ENCODE assay signal across 9 mouse cellular contexts in genomic region chr19:16873942-16874861, GRCm38 (mm10). TPM values are rescaled to one million over a fixed set of nuclear protein-coding genes. Genes with fewer than 3 reads are reported as not detected.
A peak's percentile ranks its signal among the peaks of the same experiment; 100 is the strongest.
DNase-seq lines count a peak whose midpoint lies in the region; ATAC-seq lines count a peak whose summit lies in the region.
"Had no signal": no experiment of that assay in that cellular context is flagged by ENCODE, and none has a peak within 500 bp of the region (broad histone marks: within the 10 kb centered on the region; RNA-seq: fewer than 3 reads in every experiment).

No protein-coding gene starts in this region.

- under 1% methylated on average over 55 of the region's 55 CpGs for WGBS in heart, embryonic 10.5 days
- WGBS in hindbrain, embryonic 14.5 days = 1% methylated on average over 55 of the region's 55 CpGs
- WGBS in midbrain, embryonic 11.5 days = under 1% methylated on average over 55 of the region's 55 CpGs

- no peak for DNase-seq in heart, embryonic 10.5 days (ENCODE audit: low spot score)
- no peak for DNase-seq in heart, adult 8-10 months (ENCODE audit: low spot score)
- peak; percentile 52 for DNase-seq in embryo, embryonic 9.5 days (ENCODE audit: extremely low spot score)
- peak; percentile 27 for DNase-seq in hindbrain, embryonic 14.5 days (ENCODE audit: low spot score)
- peak; percentile 97 for DNase-seq in midbrain, embryonic 11.5 days (ENCODE audit: low spot score, missing footprints)
- DNase-seq in ovary, postnatal 10 days (ENCODE audit: low spot score) = no peak
- DNase-seq in thymus, adult 18-20 months = no peak

- H3K9ac ChIP-seq in hindbrain, embryonic 14.5 days = 0 out of 2 replicates have a peak overlapping the region, but pooled peaks have one; percentile 31
- no peak overlapping the region; the same call in 1 of the 2 replicates for H3K9ac ChIP-seq in midbrain, embryonic 11.5 days (ENCODE audit: low read length)

- no peak overlapping the region for H3K27ac ChIP-seq in heart, embryonic 10.5 days
- H3K27ac ChIP-seq in hindbrain, embryonic 14.5 days = no peak overlapping the region
- H3K27ac ChIP-seq in midbrain, embryonic 11.5 days (ENCODE audit: low read depth, low read length) = no peak overlapping the region

- peaks cover 100% of the 10 kb centered on the region for H3K27me3 ChIP-seq in heart, embryonic 10.5 days (ENCODE audit: insufficient read depth, poor library complexity, severe bottlenecking)
- H3K27me3 ChIP-seq in hindbrain, embryonic 14.5 days (ENCODE audit: control insufficient read depth, insufficient read depth, low read length) = peaks cover 96% of the 10 kb centered on the region
- H3K27me3 ChIP-seq in midbrain, embryonic 11.5 days (ENCODE audit: control insufficient read depth, insufficient read depth, low read length) = peaks cover 99% of the 10 kb centered on the region

- H3K4me3 ChIP-seq in heart, embryonic 10.5 days = peak overlapping the region; percentile 64
- H3K4me3 ChIP-seq in hindbrain, embryonic 14.5 days (replicated peaks; ENCODE audit: low read length) = peak overlapping the region; percentile 39
- H3K4me3 ChIP-seq in midbrain, embryonic 11.5 days (ENCODE audit: low read depth, low read length) = peak overlapping the region; percentile 42

- H3K4me1 ChIP-seq in heart, embryonic 10.5 days = peaks cover 40% of the 10 kb centered on the region
- H3K4me1 ChIP-seq in hindbrain, embryonic 14.5 days (replicated peaks; ENCODE audit: control insufficient read depth, insufficient read depth, low read length) = peaks cover 22% of the 10 kb centered on the region
- peaks cover 27% of the 10 kb centered on the region for H3K4me1 ChIP-seq in midbrain, embryonic 11.5 days (ENCODE audit: control insufficient read depth, insufficient read depth, low read length)

- no peaks in the 10 kb centered on the region for H3K9me3 ChIP-seq in heart, embryonic 10.5 days
- no peaks in the 10 kb centered on the region for H3K9me3 ChIP-seq in hindbrain, embryonic 14.5 days (ENCODE audit: control insufficient read depth, low read length)
- H3K9me3 ChIP-seq in midbrain, embryonic 11.5 days (ENCODE audit: control insufficient read depth, low read length) = no peaks in the 10 kb centered on the region

- ATAC-seq in hindbrain, embryonic 14.5 days (ENCODE audit: low FRiP score) = no peak; the same call in 1 of the 2 replicates
- ATAC-seq in midbrain, embryonic 11.5 days (ENCODE audit: low FRiP score) = peak; percentile 29
- no peak for ATAC-seq in inflammation-experienced regulatory T-cells, adult 6 months

- no peaks in the 10 kb centered on the region for H3K36me3 ChIP-seq in heart, embryonic 10.5 days
- no peaks in the 10 kb centered on the region for H3K36me3 ChIP-seq in hindbrain, embryonic 14.5 days (replicated peaks; ENCODE audit: control insufficient read depth, insufficient read depth)
- H3K36me3 ChIP-seq in midbrain, embryonic 11.5 days (ENCODE audit: control insufficient read depth, insufficient read depth, low read length) = no peaks in the 10 kb centered on the region

- H3K4me2 ChIP-seq in hindbrain, embryonic 14.5 days (replicated peaks) = peak overlapping the region; percentile 75
- H3K4me2 ChIP-seq in midbrain, embryonic 11.5 days = peak overlapping the region; percentile 74

RNA-seq across cellular contexts. Expression of gene Foxb2, which starts 0.6 kb away (rescaled TPM):
- not detected in 2 replicates for polyA plus RNA-seq in heart, embryonic 10.5 days (2016; fragmentation: Nextera tagmentation; extraction: Ambion mirVana)
- total RNA-seq in heart, adult 8-10 months (2022) = not detected
- polyA plus RNA-seq in hindbrain, embryonic 14.5 days (2014; fragmentation: Nextera tagmentation; extraction: Ambion mirVana) = 0.60 and 0.82 TPM in 2 replicates
- 0.20 and 0.46 TPM in 2 replicates for polyA plus RNA-seq in midbrain, embryonic 11.5 days (2014; fragmentation: Nextera tagmentation; extraction: Ambion mirVana)
- not detected for polyA plus RNA-seq in inflammation-experienced regulatory T-cells, adult 6 months (2017; shearing (Covaris generic))
- polyA plus RNA-seq: spleen, adult 2 months had no signal

Comparison
In these comparisons a context has a peak if more than half of its experiments do, and no peak if none do; other contexts are left out.
1. DNase-seq: peak in embryo, embryonic 9.5 days (single experiment), hindbrain, embryonic 14.5 days (single experiment) and midbrain, embryonic 11.5 days (single experiment); none in heart, embryonic 10.5 days (single experiment), heart, adult 8-10 months (single experiment), ovary, postnatal 10 days (single experiment) and thymus, adult 18-20 months (0 of 2).
2. Peak in every context shown above with its lines, with median percentiles within 50 percentile points of each other: H3K4me3 ChIP-seq.